17 mouse cellular contexts compared by ENCODE assay signal in the genomic region with DNA sequence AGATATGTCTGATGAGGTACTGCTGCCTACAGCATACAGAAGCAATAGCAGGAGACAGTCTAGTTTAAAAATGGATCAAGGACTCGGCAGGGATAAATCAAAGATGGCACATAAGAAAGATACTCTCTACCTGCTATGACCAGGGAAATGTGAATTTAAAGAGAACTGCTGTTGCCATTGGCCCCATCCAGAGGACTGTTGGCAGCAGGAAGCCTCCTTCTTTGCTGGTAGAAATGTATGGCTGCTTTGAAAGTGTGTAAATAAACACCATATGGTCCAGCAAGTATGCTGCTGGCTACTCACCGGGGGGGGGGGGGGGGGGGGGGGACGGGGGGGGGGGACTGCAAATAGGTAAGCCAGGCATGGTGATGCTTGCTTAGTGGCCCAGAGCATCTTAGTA.
"Had no signal": no experiment of that assay in that cellular context is flagged by ENCODE, and none has a peak within 500 bp of the region (broad histone marks: within the 10 kb centered on the region; RNA-seq: fewer than 3 reads in every experiment).

No protein-coding gene starts in this region.

- DNase-seq: kidney, postnatal 14 days; layer of hippocampus, adult 9-11 months; layer of hippocampus, postnatal 36 days; lung, embryonic 14.5 days; lung, postnatal 10 days; lung, postnatal 4 days; retina, postnatal 1 day; right cerebral cortex, postnatal 4 days; spleen, adult 18-20 months; thymus, adult 2 months; thymus, postnatal 25 days had no signal

- H3K4me1 ChIP-seq: kidney, embryonic 15.5 days; limb, embryonic 15.5 days; liver, embryonic 12.5 days; midbrain, embryonic 12.5 days; neural tube, embryonic 12.5 days had no signal

- H3K27ac ChIP-seq: kidney, embryonic 15.5 days; limb, embryonic 15.5 days; liver, embryonic 12.5 days; midbrain, embryonic 12.5 days; neural tube, embryonic 12.5 days had no signal

- H3K4me2 ChIP-seq: kidney, embryonic 15.5 days; limb, embryonic 15.5 days; liver, embryonic 12.5 days; lung, embryonic 14.5 days; midbrain, embryonic 12.5 days; neural tube, embryonic 12.5 days had no signal

- ATAC-seq: liver, embryonic 12.5 days had no signal

- H3K27me3 ChIP-seq: kidney, embryonic 15.5 days; limb, embryonic 15.5 days; liver, embryonic 12.5 days; midbrain, embryonic 12.5 days; neural tube, embryonic 12.5 days had no signal

- H3K36me3 ChIP-seq: kidney, embryonic 15.5 days; limb, embryonic 15.5 days; liver, embryonic 12.5 days; midbrain, embryonic 12.5 days; neural tube, embryonic 12.5 days had no signal

- H3K9ac ChIP-seq: kidney, embryonic 15.5 days; limb, embryonic 15.5 days; liver, embryonic 12.5 days; lung, embryonic 14.5 days; midbrain, embryonic 12.5 days; neural tube, embryonic 12.5 days had no signal

- H3K9me3 ChIP-seq: kidney, embryonic 15.5 days; limb, embryonic 15.5 days; liver, embryonic 12.5 days; midbrain, embryonic 12.5 days; neural tube, embryonic 12.5 days had no signal

- H3K4me3 ChIP-seq: kidney, embryonic 15.5 days; limb, embryonic 15.5 days; liver, embryonic 12.5 days; midbrain, embryonic 12.5 days; myocyte; neural tube, embryonic 12.5 days had no signal
